Mouse (Mus musculus): ENCODE measurements around the gene Slc6a13. TPM values are rescaled to one million over a fixed set of nuclear protein-coding genes. Genes with fewer than 3 reads are reported as not detected.
A peak's percentile ranks its signal among the peaks of the same experiment; 100 is the strongest.

The Slc6a13 gene
- total RNA-seq, 2 experiments from 2014 or later, result 8.3 to 13.5 TPM

DNA sequence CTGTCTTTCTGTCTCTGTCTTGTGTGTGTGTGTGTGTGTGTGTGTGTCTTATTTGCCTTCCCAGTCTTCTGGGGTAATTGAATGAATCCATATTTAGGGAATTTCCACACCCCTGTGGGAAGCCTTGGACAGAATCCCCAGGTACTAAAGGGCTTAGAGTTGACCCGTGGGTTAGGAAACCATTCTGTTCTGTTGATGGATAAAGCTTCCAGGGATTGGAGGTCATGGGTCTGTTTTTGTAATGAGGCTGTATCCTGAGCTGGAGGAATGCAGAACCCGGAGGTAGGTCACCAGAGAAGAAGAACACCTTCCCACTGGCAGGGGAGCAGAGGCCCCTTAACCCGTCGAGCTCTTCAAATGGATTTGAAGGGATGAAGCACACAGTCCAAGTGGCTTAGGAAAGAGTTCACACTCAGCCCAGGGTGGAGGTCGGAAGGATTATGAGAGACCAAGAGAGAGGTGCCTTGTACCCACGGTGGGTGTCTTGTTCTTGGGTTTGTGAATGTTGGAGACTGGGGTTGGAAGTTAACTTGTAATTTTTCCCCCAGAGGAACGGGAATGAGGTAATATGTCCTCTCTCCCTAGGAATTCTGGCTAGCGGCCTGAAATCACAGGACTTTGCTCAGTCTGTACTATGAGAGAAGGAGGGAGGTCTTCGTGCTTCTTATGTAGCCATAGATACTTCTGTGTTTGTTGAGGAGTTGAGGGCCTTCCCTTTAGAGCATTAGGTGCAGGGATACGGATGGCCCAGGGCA is 3.6 kb downstream of the Slc6a13 start:
- TF ChIP-seq CTCF (conservative IDR thresholded peaks at IDR 0.05), result no peak
- Histone ChIP-seq H3K4me3 (no peak overlapping the region), H3K27ac (no peak overlapping the region)
- no peak for DNase-seq (ENCODE audit: low spot score in 2 of 2)

GRCm38 (mm10) chr6:121304630-121305029 is 4.6 kb downstream of the Slc6a13 start:
- TF ChIP-seq CTCF (conservative IDR thresholded peaks at IDR 0.05), result no peak
- DNase-seq (ENCODE audit: low spot score in 2 of 2), result no peak
- Histone ChIP-seq H3K27ac (no peak overlapping the region), H3K4me3 (no peak overlapping the region)

DNA sequence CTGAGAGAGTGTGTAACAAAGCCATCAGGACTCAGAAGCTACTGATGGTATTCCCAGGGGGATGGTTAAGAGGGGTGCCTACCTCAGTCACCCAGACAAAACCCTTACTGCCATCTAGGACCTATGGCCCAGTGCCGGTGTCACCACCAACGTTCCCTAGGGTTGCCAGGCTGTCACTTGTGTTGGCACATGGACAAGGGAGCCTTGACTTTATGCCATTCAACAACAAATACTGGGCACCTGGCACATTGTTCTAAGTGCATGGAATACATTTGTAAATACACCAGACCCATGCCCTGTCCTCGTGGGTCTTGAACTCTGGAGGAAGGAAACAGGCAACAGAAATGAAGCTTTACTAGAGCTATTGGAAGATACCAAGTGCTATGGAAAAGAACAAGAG is 5.5 kb downstream of the Slc6a13 start:
- no peak for DNase-seq (ENCODE audit: low spot score in 2 of 2)
- H3K4me3 ChIP-seq, result no peak overlapping the region
- TF ChIP-seq CTCF (conservative IDR thresholded peaks at IDR 0.05), result no peak
- no peak overlapping the region for H3K27ac ChIP-seq

- TF ChIP-seq CTCF (conservative IDR thresholded peaks at IDR 0.05), result no peak
- H3K27ac ChIP-seq, result no peak overlapping the region
- DNase-seq (ENCODE audit: low spot score in 2 of 2), result no peak
- H3K4me3 ChIP-seq, result no peak overlapping the region
Measured at GRCm38 (mm10) chr6:121310984-121311383, 11.0 kb downstream of the Slc6a13 start.

- peak; percentile 34 for TF ChIP-seq CTCF (conservative IDR thresholded peaks at IDR 0.05)
- no peak for DNase-seq (ENCODE audit: low spot score in 2 of 2)
Measured at GRCm38 (mm10) chr6:121319099-121319498, 19.1 kb downstream of the Slc6a13 start.

DNA sequence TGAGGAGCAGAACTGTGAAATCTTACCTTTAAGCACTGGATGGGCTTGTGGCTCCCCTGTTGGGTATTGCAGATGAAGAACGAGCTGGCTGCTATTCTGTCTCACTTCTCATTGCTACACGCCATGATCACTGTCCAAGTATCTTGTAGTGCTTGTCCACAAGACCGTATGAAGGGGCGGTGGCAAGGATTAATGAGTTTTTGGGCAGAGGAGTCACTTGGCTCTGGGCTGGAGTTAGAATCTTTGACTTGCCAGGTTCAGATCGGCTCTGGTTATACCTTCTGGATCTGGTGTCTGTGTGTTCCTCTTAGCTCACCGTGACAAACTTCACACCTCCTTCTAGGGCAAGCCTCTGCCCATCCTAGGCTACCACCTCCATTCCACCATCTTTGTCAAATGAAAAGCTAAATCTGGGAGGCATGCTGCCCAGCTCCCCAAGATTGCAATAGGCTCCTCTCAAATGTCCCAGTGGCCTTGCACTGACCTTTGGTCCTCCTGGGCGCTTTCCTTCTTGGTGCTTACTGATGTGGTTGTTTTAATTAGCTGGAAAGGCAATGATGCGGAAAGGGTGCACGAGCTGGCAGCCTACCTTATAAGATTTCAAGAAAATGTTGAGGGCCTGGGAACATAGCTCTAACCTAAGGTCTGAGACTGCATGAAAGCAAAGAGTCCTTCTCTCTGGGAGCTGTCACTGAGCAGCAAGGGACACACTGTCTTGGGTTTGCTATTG is 22.5 kb downstream of the Slc6a13 start:
- Histone ChIP-seq H3K4me3 (no peak overlapping the region), H3K27ac (no peak overlapping the region)
- no peak for TF ChIP-seq CTCF (conservative IDR thresholded peaks at IDR 0.05)
- DNase-seq (ENCODE audit: low spot score in 2 of 2), result no peak

More at GRCm38 (mm10) chr6:121319099-121319498, 19.1 kb downstream of the Slc6a13 start:
- no peak overlapping the region for H3K4me3 ChIP-seq
- no peak overlapping the region for H3K27ac ChIP-seq

- no peak for TF ChIP-seq CTCF (conservative IDR thresholded peaks at IDR 0.05)
- no peak overlapping the region for H3K4me3 ChIP-seq
- no peak for DNase-seq (ENCODE audit: low spot score in 2 of 2)
- H3K27ac ChIP-seq, result no peak overlapping the region
Measured at GRCm38 (mm10) chr6:121325298-121325697, 25.3 kb downstream of the Slc6a13 start.

GRCm38 (mm10) chr6:121325740-121326139 is 25.7 kb downstream of the Slc6a13 start:
- no peak for TF ChIP-seq CTCF (conservative IDR thresholded peaks at IDR 0.05)
- H3K4me3 ChIP-seq, result no peak overlapping the region
- no peak for DNase-seq (ENCODE audit: low spot score in 2 of 2)
- H3K27ac ChIP-seq, result no peak overlapping the region

DNA sequence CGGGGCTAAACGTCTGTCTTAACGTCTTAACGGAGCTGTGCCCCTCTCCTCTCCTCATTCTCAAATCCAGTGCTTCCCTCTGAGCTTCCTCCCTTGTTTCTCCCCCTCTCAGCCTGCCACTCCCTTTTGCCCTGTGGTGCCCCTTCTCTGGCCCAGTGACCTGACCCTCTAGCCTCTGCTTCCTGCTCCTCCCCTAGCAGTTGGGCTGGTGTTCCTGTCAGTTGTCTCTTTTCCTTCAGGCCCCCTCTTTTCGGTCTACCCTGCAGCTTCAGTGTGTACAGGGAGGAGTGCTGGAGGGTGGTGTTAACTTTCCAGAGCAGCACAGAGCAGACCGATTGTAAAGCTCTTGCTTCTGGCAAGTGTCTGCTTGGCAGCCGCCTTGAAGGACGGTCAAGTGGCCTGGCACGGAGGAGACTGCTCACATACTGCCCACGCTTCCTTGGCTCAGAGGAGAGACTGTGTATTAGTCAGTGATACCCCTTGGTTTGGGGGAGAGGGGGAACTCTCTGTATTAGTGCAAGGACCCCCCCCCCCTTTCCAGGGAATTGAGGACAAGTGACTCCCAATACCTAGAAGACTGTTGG is 26.6 kb downstream of the Slc6a13 start:
- no peak for TF ChIP-seq CTCF (conservative IDR thresholded peaks at IDR 0.05)
- no peak for DNase-seq (ENCODE audit: low spot score in 2 of 2)
- Histone ChIP-seq H3K27ac (no peak overlapping the region), H3K4me3 (no peak overlapping the region)

DNA sequence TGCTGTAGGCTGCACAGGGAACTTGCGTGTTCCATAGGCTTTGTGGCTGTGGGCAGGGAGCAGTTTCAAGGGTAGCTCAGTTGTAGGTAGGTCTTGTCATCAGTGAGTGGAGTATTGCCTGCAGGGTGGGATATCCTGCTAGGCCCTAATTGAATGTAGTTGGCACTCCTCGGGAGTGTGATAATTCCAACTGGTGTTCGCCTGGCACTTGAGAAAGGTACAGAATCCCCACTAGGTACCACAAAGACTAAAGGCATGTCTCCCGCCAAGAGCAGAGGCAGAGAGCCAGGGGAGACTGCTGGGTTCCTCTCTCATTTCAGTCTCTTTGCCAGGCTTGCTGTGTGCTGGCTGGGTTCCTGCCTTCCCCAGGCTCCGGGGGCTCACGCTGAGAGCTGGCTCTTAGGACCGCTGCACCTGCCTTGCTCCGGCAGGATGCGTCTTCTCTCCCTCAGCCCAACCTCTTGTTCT is 28.4 kb downstream of the Slc6a13 start:
- peak in 1 of 2 experiments; percentile 33 for DNase-seq (ENCODE audit: low spot score in 2 of 2)
- H3K4me3 ChIP-seq, result no peak overlapping the region
- no peak for TF ChIP-seq CTCF (conservative IDR thresholded peaks at IDR 0.05)
- H3K27ac ChIP-seq, result no peak overlapping the region

- Histone ChIP-seq H3K27ac (no peak overlapping the region), H3K4me3 (no peak overlapping the region)
- peak; percentile 12; the same call in 1 of the 2 replicates for TF ChIP-seq CTCF (conservative IDR thresholded peaks at IDR 0.05)
- DNase-seq (ENCODE audit: low spot score in 2 of 2), result no peak
Measured at GRCm38 (mm10) chr6:121329848-121330508, 30.0 kb downstream of the Slc6a13 start.

DNA sequence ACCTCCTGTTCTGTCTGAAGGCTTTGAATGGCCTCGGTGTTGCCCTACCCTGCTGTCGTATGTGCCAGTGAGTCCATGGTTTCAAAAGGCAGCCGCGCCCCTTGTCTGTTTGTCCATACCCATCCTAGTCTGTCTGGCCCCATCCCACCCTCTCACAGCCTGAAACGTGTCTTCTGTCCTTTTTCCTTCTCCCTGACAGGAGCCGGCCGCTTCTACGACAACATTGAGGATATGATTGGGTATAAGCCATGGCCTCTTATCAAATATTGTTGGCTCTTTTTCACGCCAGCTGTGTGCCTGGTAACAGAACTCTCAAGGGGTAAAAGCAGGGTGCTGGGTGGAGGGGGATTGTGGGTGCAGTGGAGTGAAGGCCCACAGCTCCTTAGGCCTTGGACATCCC is 35.8 kb downstream of the Slc6a13 start:
- H3K27ac ChIP-seq, result no peak overlapping the region
- H3K4me3 ChIP-seq, result no peak overlapping the region
- TF ChIP-seq CTCF (conservative IDR thresholded peaks at IDR 0.05), result no peak
- DNase-seq (ENCODE audit: low spot score in 2 of 2), result no peak

GRCm38 (mm10) chr6:121336558-121336957 is 36.5 kb downstream of the Slc6a13 start:
- TF ChIP-seq CTCF (conservative IDR thresholded peaks at IDR 0.05), result no peak
- Histone ChIP-seq H3K27ac (no peak overlapping the region), H3K4me3 (no peak overlapping the region)
- DNase-seq (ENCODE audit: low spot score in 2 of 2), result no peak
